Mouse (Mus musculus) neutrophil, adult 5-6 weeks (primary cell): ENCODE data around the gene Gm21560. TPM values are rescaled to one million over a fixed set of nuclear protein-coding genes. Genes with fewer than 3 reads are reported as not detected.
"Not testable (repeated sequence)": the region's sequence is repeated elsewhere in the genome, so short reads cannot be mapped to it uniquely, and the experiment has no call there.

ENCODE experiments used
- ATAC-seq: fragments of 151-379, 151-347 bp; 2 replicates; pipeline ENCODE4 v1.8.0; 2017; ENCODE audit warnings: mild to moderate bottlenecking, moderate TSS enrichment; ENCODE audit not compliant: insufficient number of reproducible peaks, poor library complexity, low FRiP score, severe bottlenecking; ENCODE audit errors: extremely low read depth
- total RNA-seq: library from RNA; stranded (forward); fragments of 200-1000 nt; gene quantifications from 2 replicates; pipeline ENCODE4 v1.2.3, GENCODE M21; 2017

The Gm21560 gene
- not detected in 2 replicates for total RNA-seq

DNA sequence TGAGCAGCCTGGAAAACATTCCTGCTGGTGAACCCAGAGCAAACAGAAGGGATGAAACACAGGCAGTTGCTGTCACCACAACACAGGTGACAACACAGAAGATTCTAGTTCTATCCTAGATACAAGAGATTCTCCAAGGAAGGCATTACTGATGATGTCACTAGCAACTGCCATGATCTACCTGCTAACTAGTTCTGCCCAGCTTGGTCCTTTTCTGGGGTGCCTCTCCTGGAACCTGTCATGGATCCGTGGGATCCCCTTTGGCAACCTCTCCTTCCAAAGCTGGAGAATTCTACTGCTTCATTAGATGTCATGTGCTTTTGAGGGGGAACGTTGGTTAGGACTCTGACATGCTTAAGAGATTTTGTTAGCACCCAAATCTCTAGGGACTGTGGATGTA lies at the start of gene Gm21560:
TSS of gene Gm21560 (minus strand) at position 101 of the 400 bp plus-strand sequence.
- not testable (repeated sequence) for ATAC-seq

- not testable (repeated sequence) for ATAC-seq
These were observed 55.6 kb downstream of the Gm21560 start for GRCm38 (mm10) chr14:6163538-6163937.

DNA sequence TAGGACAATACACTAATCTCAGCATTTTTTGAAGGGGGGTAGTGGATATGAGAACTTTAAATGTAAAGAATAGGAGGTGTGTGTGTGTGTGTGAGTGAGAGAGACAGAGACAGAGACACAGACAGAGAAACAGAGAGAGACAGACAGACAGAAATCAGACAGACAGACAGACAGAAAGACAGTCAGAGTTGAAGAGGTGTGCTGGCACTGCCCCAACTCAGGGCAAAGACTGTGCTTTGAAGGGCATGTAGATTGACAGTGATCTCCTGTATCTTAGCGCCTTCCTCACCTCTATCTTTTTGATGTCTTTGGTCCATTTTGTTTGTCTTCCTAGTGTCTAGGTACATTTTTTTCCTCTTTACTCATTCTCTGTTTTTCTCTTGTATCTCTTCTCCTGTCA lies 58.0 kb downstream of the Gm21560 start:
- not testable (repeated sequence) for ATAC-seq

Other genes starting within 250 kb of the Gm21560 start
- gene Gm3453, start 240.2 kb downstream of the Gm21560 start, total RNA-seq: not detected in 2 replicates
- gene Gm6337, start 161.0 kb downstream of the Gm21560 start, total RNA-seq: not detected in 2 replicates
- 1.6 TPM in 1 of 2 replicates, not detected in the other for gene Gm8206, start 125.3 kb downstream of the Gm21560 start, total RNA-seq
- not detected in 2 replicates for gene Gm3468, start 110.6 kb downstream of the Gm21560 start, total RNA-seq
- not detected in 2 replicates for gene Gm3476, start 93.5 kb downstream of the Gm21560 start, total RNA-seq
- 0.25 TPM in 1 of 2 replicates, not detected in the other for gene Gm3411, start 68.0 kb upstream of the Gm21560 start, total RNA-seq
- gene Gm21103, start 85.6 kb upstream of the Gm21560 start, total RNA-seq: not detected in 2 replicates
- gene Gm3618, start 124.4 kb upstream of the Gm21560 start, total RNA-seq: not detected in 2 replicates
- gene Gm16440, start 171.0 kb upstream of the Gm21560 start, total RNA-seq: not detected in 2 replicates
- not detected in 2 replicates for gene Gm3591, start 193.2 kb upstream of the Gm21560 start, total RNA-seq
- not detected in 2 replicates for gene Gm3594, start 225.3 kb upstream of the Gm21560 start, total RNA-seq